In genomic region chr16:14378654-14379053, GRCm38 (mm10) we compare ENCODE assay signal across 24 mouse cellular contexts. TPM values are rescaled to one million over a fixed set of nuclear protein-coding genes. Genes with fewer than 3 reads are reported as not detected.
DNase-seq lines count a peak whose midpoint lies in the region; ATAC-seq and TF ChIP-seq lines count a peak whose summit lies in the region.
"Had no signal": no experiment of that assay in that cellular context is flagged by ENCODE, and none has a peak within 500 bp of the region (broad histone marks: within the 10 kb centered on the region; RNA-seq: fewer than 3 reads in every experiment).

No protein-coding gene starts in this region.

- peak; percentile 19 for DNase-seq in CD4-positive helper T cell, adult 2 months (ENCODE audit: low read depth, low spot score)
- peak; percentile 56 for DNase-seq in G1E (ENCODE audit: low spot score)
- DNase-seq in lung, postnatal 14 days: no peak
- DNase-seq in retina, postnatal 1 day: no peak
- no peak for DNase-seq in embryo, embryonic 10 days (ENCODE audit: low spot score)
- DNase-seq: cerebellum, adult 9-10 months; heart, postnatal 4 days; kidney, adult 18-20 months; kidney, postnatal 10 days; layer of hippocampus, postnatal 36 days; lung, adult 2 months; lung, postnatal 4 days; midbrain, embryonic 14.5 days; right cerebral cortex, postnatal 14 days; spleen, adult 18-20 months had no signal

- peak; percentile 34; the same call in 1 of the 2 replicates for ATAC-seq in G1E (ENCODE audit: extremely low read depth, insufficient number of reproducible peaks, low FRiP score, poor library complexity, severe bottlenecking)
- peak; percentile 66 to 76 for ATAC-seq in hematopoietic stem cell, adult 5-6 weeks (replicated peaks in 1 of 2; ENCODE audit: insufficient read depth in 1 of 2, low FRiP score in 2 of 2, low TSS enrichment in 1 of 2, low read depth in 1 of 2, poor library complexity in 2 of 2, severe bottlenecking in 2 of 2)
- ATAC-seq: CD4-positive, CD25-positive, alpha-beta regulatory T cell, adult 4 months; forebrain, embryonic 16.5 days had no signal

- H3K4me1 ChIP-seq in G1E (ENCODE audit: insufficient read depth, low read depth, low read length): peaks cover 43% of the 10 kb centered on the region
- peaks cover 92% of the 10 kb centered on the region for H3K4me1 ChIP-seq in megakaryocyte, embryonic 14.5 days
- H3K4me1 ChIP-seq: embryonic facial prominence, embryonic 13.5 days; stomach, embryonic 15.5 days had no signal

- no peaks in the 10 kb centered on the region for H3K27me3 ChIP-seq in G1E (ENCODE audit: insufficient read depth, low read length)
- H3K27me3 ChIP-seq in megakaryocyte, embryonic 14.5 days (replicated peaks): no peaks in the 10 kb centered on the region
- H3K27me3 ChIP-seq: embryonic facial prominence, embryonic 13.5 days; heart, embryonic 15.5 days; limb, embryonic 15.5 days; stomach, embryonic 15.5 days had no signal

- H3K36me3 ChIP-seq in G1E (replicated peaks): peaks cover 79% of the 10 kb centered on the region
- peaks cover 82% of the 10 kb centered on the region for H3K36me3 ChIP-seq in megakaryocyte, embryonic 14.5 days (replicated peaks; ENCODE audit: low read length)
- H3K36me3 ChIP-seq: embryonic facial prominence, embryonic 13.5 days; heart, embryonic 15.5 days; limb, embryonic 15.5 days; stomach, embryonic 15.5 days had no signal

- no peak overlapping the region for H3K4me3 ChIP-seq in G1E (ENCODE audit: low read depth, low read length)
- H3K4me3 ChIP-seq in megakaryocyte, embryonic 14.5 days (replicated peaks): peak overlapping the region; percentile 82
- H3K4me3 ChIP-seq: embryonic facial prominence, embryonic 13.5 days; heart, embryonic 15.5 days; limb, embryonic 15.5 days; myocyte; stomach, embryonic 15.5 days had no signal

- no peak for TF ChIP-seq CTCF in G1E (IDR thresholded peaks at IDR 0.05; ENCODE audit: low read depth, low read length)

- H3K9me3 ChIP-seq in G1E (replicated peaks): no peaks in the 10 kb centered on the region
- H3K9me3 ChIP-seq in megakaryocyte, embryonic 14.5 days: no peaks in the 10 kb centered on the region
- H3K9me3 ChIP-seq: embryonic facial prominence, embryonic 13.5 days; heart, embryonic 15.5 days; limb, embryonic 15.5 days; stomach, embryonic 15.5 days had no signal

RNA-seq across cellular contexts. Expression of gene Abcc1, which starts 17.3 kb away (rescaled TPM):
- 49.0 and 69.5 TPM in 2 replicates for total RNA-seq in G1E (2014; fragmentation: Nextera tagmentation)
- 32.6 and 36.8 TPM in 2 replicates for total RNA-seq in G1E (2017)
- 4.0 and 5.1 TPM in 2 replicates for polyA plus RNA-seq in G1E (2012)
- total RNA-seq in hematopoietic stem cell, adult 5-6 weeks (2017): 56.7 and 59.1 TPM in 2 replicates
- 2.0 and 5.1 TPM in 2 replicates for polyA plus RNA-seq in megakaryocyte, embryonic 14.5 days (2012; ENCODE audit: insufficient read depth, low replicate concordance)

Comparison
In these comparisons a context has a peak if more than half of its experiments do, and no peak if none do; other contexts are left out.
1. DNase-seq: peak in CD4-positive helper T cell, adult 2 months (single experiment) and G1E (single experiment); none in lung, postnatal 14 days (single experiment), retina, postnatal 1 day (single experiment) and embryo, embryonic 10 days (single experiment).